Mouse (Mus musculus) cerebellum, adult 2 months (tissue): ENCODE measurements around the gene Lyrm9. TPM values are rescaled to one million over a fixed set of nuclear protein-coding genes. Genes with fewer than 3 reads are reported as not detected.

Experiments
- DNase-seq, 2 experiments: peaks; one replicate each; pipeline ENCODE4 v3.0.0; 2021
- H3K27ac ChIP-seq: fragments of 200-500 bp; 2 replicates; pipeline ENCODE4 v1.5.1; 2012; ENCODE audit warnings: low read length, control low read depth, inconsistent platforms; ENCODE audit not compliant: insufficient read depth
- H3K27me3 ChIP-seq: fragments of 200-500 bp; 2 replicates; pipeline ENCODE4 v1.6.1; 2012; ENCODE audit warnings: inconsistent platforms, mild to moderate bottlenecking, low read length, moderate library complexity; ENCODE audit not compliant: control insufficient read depth, insufficient read depth
- H3K4me1 ChIP-seq: fragments of 200-500 bp; 2 replicates; pipeline ENCODE4 v1.6.1; 2011; ENCODE audit warnings: low read length; ENCODE audit not compliant: control insufficient read depth, insufficient read depth
- H3K4me3 ChIP-seq: fragments of 200-500 bp; replicated peaks from 2 replicates; pipeline ENCODE3; 2011; ENCODE audit warnings: mild to moderate bottlenecking, low read depth, low read length, control low read depth; ENCODE audit not compliant: insufficient read depth
- CTCF ChIP-seq: fragments of 200-500 bp; IDR thresholded peaks from 2 replicates; pipeline ENCODE4 v1.5.1; 2011; ENCODE audit warnings: low read depth, mild to moderate bottlenecking, control low read depth, low read length, moderate library complexity, borderline replicate concordance; ENCODE audit not compliant: insufficient read depth
- POLR2A ChIP-seq: fragments of 200-500 bp; IDR thresholded peaks from 2 replicates; pipeline ENCODE4 v1.6.1; 2011; ENCODE audit warnings: low read length, control low read depth, borderline replicate concordance; ENCODE audit not compliant: insufficient read depth
- WGBS: fragments of 180-500 bp; shearing (Covaris S2); methylation state at CpG from one replicate; pipeline ENCODE4 v1.1.7; 2018; 5-methylcytosine and 5-hydroxymethylcytosine counted together
- polyA plus RNA-seq: library from polyadenylated mRNA; depleted of rRNA; stranded (reverse); fragments of >200 nt; gene quantifications from 2 replicates; pipeline ENCODE4 v1.2.3, GENCODE M21; 2012; rRNA removed

Gene Lyrm9
- polyA plus RNA-seq, 1 experiment, result 22.6 TPM

DNA sequence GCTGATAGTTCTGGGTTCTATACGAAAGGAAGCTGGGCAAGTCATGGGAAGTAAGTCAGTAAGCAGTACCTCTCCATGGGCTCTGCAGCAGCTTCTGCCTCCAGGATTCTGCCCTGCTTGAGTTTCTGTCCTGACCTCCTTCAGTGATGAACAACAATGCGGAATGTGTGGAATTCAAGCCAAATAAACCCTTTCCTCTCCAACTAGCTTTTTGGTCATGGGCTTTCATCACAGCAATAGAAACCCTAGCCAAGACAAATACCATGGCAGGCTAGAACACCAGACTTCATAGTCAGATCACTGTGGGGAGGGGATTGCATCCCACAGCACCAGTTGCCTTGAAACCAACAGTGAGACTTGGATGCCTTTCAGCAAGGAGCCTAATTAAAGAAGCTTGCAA is 46.4 kb downstream of the Lyrm9 start:
- no peaks in the 10 kb centered on the region for H3K4me1 ChIP-seq
- no peak for TF ChIP-seq POLR2A
- TF ChIP-seq CTCF, result no peak
- H3K27me3 ChIP-seq, result no peaks in the 10 kb centered on the region
- no peak for DNase-seq
- no peak overlapping the region for H3K4me3 ChIP-seq
- no peak overlapping the region for H3K27ac ChIP-seq
- WGBS, result 55% methylated on average over 2 of the region's 2 CpGs

DNA sequence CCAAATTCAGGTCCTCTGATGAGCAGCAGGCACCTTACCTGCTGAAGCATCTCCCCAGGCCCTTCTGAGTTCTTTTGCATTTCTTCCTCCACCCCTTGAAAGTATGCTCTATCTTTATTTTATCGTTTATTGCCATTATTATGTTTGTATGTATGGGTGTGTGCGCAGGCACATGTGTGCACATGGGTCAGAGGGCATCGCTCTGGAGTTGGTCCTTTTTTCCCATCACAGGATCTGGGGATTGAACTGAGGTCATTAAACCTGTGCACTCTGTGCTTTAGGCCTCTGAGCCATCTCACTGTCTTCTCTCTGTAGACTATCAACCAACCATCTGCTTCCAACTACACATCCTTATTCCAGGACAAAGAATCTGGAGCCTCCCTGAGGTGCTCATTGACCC is 53.3 kb downstream of the Lyrm9 start:
- TF ChIP-seq CTCF (no peak), POLR2A (no peak)
- WGBS, result 97% methylated on average over 3 of the region's 3 CpGs
- no peak for DNase-seq
- no peaks in the 10 kb centered on the region for H3K27me3 ChIP-seq
- no peak overlapping the region for H3K4me3 ChIP-seq
- no peak overlapping the region for H3K27ac ChIP-seq
- no peaks in the 10 kb centered on the region for H3K4me1 ChIP-seq

DNA sequence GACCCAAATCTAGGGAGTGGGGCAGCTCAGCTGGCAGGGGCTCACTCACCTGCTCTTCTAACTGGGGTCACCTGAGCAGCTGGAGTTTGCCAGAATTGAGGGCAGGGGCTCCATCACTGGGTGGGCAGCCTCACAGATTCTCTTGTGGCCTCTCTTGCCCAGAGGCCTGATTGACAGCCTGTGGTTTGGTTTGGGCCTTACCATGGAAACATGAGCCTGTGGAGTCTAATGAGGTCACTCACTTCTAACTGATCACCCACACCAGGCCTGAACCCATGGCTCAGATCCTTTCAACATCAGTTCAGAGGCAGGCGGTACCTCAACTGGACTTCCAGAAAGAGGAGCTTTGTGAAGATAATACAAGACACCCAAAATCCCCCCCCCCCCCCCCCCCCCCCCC is 60.3 kb downstream of the Lyrm9 start:
- no peak for TF ChIP-seq CTCF
- peak in 1 of 2 experiments; percentile 7 for DNase-seq
- WGBS, result 70% methylated on average over 1 of the region's 1 CpGs
- Histone ChIP-seq H3K27me3 (no peaks in the 10 kb centered on the region), H3K4me3 (no peak overlapping the region), H3K27ac (no peak overlapping the region), H3K4me1 (no peaks in the 10 kb centered on the region)

DNA sequence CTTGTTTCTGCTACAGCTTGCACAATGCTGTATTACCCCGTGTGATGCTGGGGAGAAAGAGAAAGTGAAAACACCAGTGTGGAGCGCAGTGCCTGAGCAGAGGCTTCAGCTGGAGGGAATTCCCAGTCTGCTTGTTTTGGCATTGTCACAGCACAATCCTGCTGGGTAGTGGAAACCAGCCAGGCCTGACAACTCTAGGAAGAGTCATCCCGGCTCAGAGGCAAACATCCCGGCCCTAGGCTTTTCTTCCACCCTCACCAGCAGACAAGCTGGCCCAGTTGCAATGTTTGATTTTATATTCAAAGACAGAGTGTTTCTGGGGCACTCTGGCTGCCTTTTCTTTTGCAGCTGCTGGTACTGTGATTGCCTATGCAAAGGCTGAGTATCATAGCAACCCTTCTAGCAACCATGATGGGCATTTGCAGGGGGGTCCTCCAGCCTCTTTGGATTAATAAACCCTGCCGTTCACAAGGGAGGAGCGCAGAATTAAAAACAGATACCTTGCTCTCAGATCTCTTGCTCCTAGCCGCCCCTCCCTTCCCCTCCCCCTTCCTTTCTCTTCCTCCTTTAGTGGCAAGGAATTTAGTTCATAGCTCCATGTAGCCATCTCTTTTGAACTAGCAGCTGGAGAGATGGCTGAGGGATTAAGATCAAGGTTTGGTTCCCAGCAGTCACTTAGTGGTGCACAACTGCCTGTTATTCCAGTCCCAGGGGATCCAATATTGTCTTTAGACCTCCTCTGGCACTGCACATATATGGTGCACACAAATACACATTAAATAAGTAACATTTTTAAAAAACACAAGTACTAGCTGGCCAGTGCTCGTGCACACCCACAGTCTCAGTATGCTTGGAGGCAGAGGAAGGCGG is 61.0 kb downstream of the Lyrm9 start:
- Histone ChIP-seq H3K4me3 (peak overlapping the region; percentile 23), H3K27me3 (no peaks in the 10 kb centered on the region), H3K4me1 (no peaks in the 10 kb centered on the region), H3K27ac (no peak overlapping the region)
- no peak for TF ChIP-seq CTCF
- TF ChIP-seq POLR2A, result no peak
- WGBS, result 22% methylated on average over 9 of the region's 9 CpGs
- DNase-seq, result peak; percentile 78 to 81

DNA sequence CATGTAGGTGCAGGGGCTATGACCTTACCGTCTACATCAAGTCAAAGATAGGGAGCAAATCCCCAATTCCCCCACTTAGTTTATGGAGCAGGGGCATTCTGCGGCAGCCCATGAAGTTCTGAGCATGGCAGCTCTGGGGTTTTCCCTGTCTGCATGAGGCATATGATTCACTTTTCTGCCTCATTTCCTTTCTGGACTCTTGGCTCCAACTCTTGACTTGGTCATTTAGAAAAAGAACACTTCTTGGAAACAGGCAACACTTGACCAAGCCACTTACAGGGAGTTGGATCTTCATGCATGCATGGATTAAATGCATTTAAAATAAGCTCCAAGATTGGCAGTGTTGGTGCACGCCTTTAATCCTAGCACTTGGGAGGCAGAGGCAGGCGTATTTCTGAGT is 62.8 kb downstream of the Lyrm9 start:
- Histone ChIP-seq H3K27ac (no peak overlapping the region), H3K27me3 (no peaks in the 10 kb centered on the region), H3K4me1 (no peaks in the 10 kb centered on the region), H3K4me3 (no peak overlapping the region)
- no peak for DNase-seq
- TF ChIP-seq CTCF (no peak), POLR2A (no peak)
- 73% methylated on average over 4 of the region's 4 CpGs for WGBS

Other genes with a start within 250 kb of the Lyrm9 start
- 25.6 TPM in 2 replicates for gene Nlk, start 129.2 kb upstream of the Lyrm9 start, polyA plus RNA-seq
- 30.8 and 31.2 TPM in 2 replicates for gene Ccnq, start 74.9 kb upstream of the Lyrm9 start, polyA plus RNA-seq
- gene Nos2, start 94.2 kb downstream of the Lyrm9 start, polyA plus RNA-seq, result 0.63 and 0.65 TPM in 2 replicates
- gene Lgals9, start 158.4 kb downstream of the Lyrm9 start, polyA plus RNA-seq, result 8.7 and 9.2 TPM in 2 replicates